Mouse (Mus musculus) liver, adult 2 months (tissue): ENCODE measurements around the gene Rundc3a. TPM values are rescaled to one million over a fixed set of nuclear protein-coding genes. Genes with fewer than 3 reads are reported as not detected.

Source experiments
- DNase-seq: peaks from one replicate; pipeline ENCODE4 v3.0.0-alpha.2; 2011; ENCODE audit warnings: low read depth, low spot score; ENCODE audit errors: extremely low read depth
- H3K27ac ChIP-seq: fragments of 200-500 bp; replicated peaks from 2 replicates; pipeline ENCODE4 v1.5.1; 2012; ENCODE audit warnings: low read depth, mild to moderate bottlenecking, control low read depth, inconsistent platforms, low read length; ENCODE audit not compliant: insufficient read depth
- H3K27me3 ChIP-seq: fragments of 200-500 bp; 2 replicates; pipeline ENCODE4 v1.6.1; 2012; ENCODE audit warnings: mild to moderate bottlenecking, moderate library complexity, low read length, inconsistent platforms; ENCODE audit not compliant: control insufficient read depth, insufficient read depth
- H3K36me3 ChIP-seq: fragments of 200-500 bp; 2 replicates; pipeline ENCODE4 v1.6.1; 2012; ENCODE audit warnings: low read length, inconsistent platforms; ENCODE audit not compliant: control insufficient read depth, insufficient read depth
- H3K4me1 ChIP-seq: fragments of 200-500 bp; 2 replicates; pipeline ENCODE4 v1.6.1; 2011; ENCODE audit warnings: low read length; ENCODE audit not compliant: control insufficient read depth, insufficient read depth
- H3K4me3 ChIP-seq: fragments of 200-500 bp; 2 replicates; pipeline ENCODE4 v1.5.1; 2011; ENCODE audit warnings: low read depth, mild to moderate bottlenecking, control low read depth, low read length, moderate library complexity; ENCODE audit not compliant: insufficient read depth
- H3K79me2 ChIP-seq: fragments of 200-500 bp; 2 replicates; pipeline ENCODE4 v1.6.1; 2012; ENCODE audit warnings: inconsistent platforms, mild to moderate bottlenecking, low read length, moderate library complexity; ENCODE audit not compliant: control insufficient read depth, insufficient read depth
- H3K9ac ChIP-seq: fragments of 200-500 bp; 2 replicates; pipeline ENCODE4 v1.6.1; 2012; ENCODE audit warnings: low read depth, mild to moderate bottlenecking, control low read depth, inconsistent platforms, low read length
- CTCF ChIP-seq: fragments of 200-500 bp; IDR thresholded peaks from 2 replicates; pipeline ENCODE4 v1.5.1; 2011; ENCODE audit warnings: low read depth, low read length, control low read depth
- POLR2A ChIP-seq: fragments of 200-500 bp; IDR thresholded peaks from 2 replicates; pipeline ENCODE4 v1.6.1; 2011; ENCODE audit warnings: low read length, control low read depth; ENCODE audit not compliant: insufficient read depth; ENCODE audit errors: extremely low read depth
- WGBS: fragments of 180-500 bp; shearing (Covaris S2); methylation state at CpG from one replicate; pipeline ENCODE4 v1.1.7; 2018; 5-methylcytosine and 5-hydroxymethylcytosine counted together
- polyA plus RNA-seq: library from polyadenylated mRNA; depleted of rRNA; stranded (reverse); fragments of >200 nt; gene quantifications from 2 replicates; pipeline ENCODE4 v1.2.3, GENCODE M21; 2012
- total RNA-seq: library from RNA; depleted of rRNA; stranded (reverse); fragments of >200 nt; gene quantifications from 2 replicates; pipeline ENCODE4 v1.2.3, GENCODE M21; 2014

The Rundc3a gene
- total and polyA plus RNA-seq, 2 experiments, result 1.0 to 2.1 TPM

DNA sequence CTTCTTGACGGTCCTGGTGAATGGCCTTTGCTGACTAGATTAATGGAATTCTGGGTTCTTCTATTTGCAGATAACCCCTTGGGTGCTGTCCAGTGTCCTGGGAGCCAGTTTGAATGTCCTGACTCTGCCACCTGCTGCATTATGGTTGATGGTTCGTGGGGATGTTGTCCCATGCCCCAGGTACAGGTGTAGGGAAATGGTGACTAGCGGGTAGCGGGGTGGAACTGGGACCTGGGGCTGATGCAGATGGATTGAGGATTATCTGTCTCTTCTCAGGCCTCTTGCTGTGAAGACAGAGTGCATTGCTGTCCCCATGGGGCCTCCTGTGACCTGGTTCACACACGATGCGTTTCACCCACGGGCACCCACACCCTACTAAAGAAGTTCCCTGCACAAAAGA, 40.7 kb downstream of the Rundc3a start:
- 84% methylated on average over 7 of the region's 7 CpGs for WGBS
- TF ChIP-seq POLR2A (no peak), CTCF (no peak)
- Histone ChIP-seq H3K4me1 (peaks cover 18% of the 10 kb centered on the region), H3K79me2 (no peaks in the 10 kb centered on the region; the same call in 1 of the 2 replicates), H3K4me3 (no peak overlapping the region), H3K9ac (0 out of 2 replicates have a peak overlapping the region, but pooled peaks have one; percentile 39), H3K27me3 (no peaks in the 10 kb centered on the region), H3K36me3 (peaks cover 11% of the 10 kb centered on the region; the same call in 1 of the 2 replicates), H3K27ac (no peak overlapping the region)
- DNase-seq, result no peak

- TF ChIP-seq CTCF, result peak; percentile 92
- no peak for TF ChIP-seq POLR2A
- H3K4me3 ChIP-seq, result no peak overlapping the region
- peak; percentile 64 for DNase-seq
Observed at GRCm38 (mm10) chr11:102434406-102434805, 41.2 kb downstream of the Rundc3a start.

DNA sequence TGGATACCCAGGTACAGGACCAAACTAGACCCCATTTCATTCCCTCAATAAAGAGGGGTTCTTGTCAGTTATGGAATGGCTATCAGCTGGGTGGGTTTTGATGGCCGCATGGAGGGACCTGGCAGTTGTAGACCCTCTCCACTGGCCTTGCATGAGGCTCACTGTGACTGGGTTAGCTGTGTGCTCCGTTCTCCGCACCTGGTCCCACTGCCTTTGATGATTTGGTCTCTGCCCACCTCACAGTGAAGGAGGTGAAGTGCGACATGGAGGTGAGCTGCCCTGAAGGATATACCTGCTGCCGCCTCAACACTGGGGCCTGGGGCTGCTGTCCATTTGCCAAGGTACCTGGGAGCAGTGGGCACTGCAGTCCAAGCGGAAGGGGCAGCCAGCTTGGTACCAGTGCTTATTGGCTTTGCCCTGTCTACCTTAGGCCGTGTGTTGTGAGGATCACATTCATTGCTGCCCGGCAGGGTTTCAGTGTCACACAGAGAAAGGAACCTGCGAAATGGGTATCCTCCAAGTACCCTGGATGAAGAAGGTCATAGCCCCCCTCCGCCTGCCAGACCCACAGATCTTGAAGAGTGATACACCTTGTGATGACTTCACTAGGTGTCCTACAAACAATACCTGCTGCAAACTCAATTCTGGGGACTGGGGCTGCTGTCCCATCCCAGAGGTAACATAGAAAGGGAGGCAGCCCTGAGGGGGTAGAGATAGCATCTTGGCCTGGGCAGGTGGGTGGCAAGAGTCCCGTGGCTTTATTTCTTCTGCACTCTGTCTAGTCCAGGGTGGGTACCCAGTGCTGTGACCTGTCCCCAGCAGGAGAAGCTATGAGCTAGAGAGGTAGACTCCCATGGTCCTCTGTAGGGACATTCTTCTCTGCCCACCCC, 41.9 kb downstream of the Rundc3a start:
- no peak for DNase-seq
- Histone ChIP-seq H3K9ac (no peak overlapping the region), H3K27ac (no peak overlapping the region), H3K4me3 (no peak overlapping the region), H3K4me1 (peaks cover 16% of the 10 kb centered on the region), H3K27me3 (no peaks in the 10 kb centered on the region), H3K36me3 (peaks cover 11% of the 10 kb centered on the region; the same call in 1 of the 2 replicates), H3K79me2 (no peaks in the 10 kb centered on the region; the same call in 1 of the 2 replicates)
- no peak for TF ChIP-seq CTCF
- no peak for TF ChIP-seq POLR2A
- WGBS, result 86% methylated on average over 11 of the region's 11 CpGs

More at GRCm38 (mm10) chr11:102434406-102434805, 41.2 kb downstream of the Rundc3a start:
- no peak overlapping the region for H3K9ac ChIP-seq
- no peak overlapping the region for H3K27ac ChIP-seq
- H3K79me2 ChIP-seq, result no peaks in the 10 kb centered on the region; the same call in 1 of the 2 replicates
- WGBS, result 23% methylated on average over 7 of the region's 7 CpGs
- peaks cover 17% of the 10 kb centered on the region for H3K4me1 ChIP-seq
- no peaks in the 10 kb centered on the region for H3K27me3 ChIP-seq
- peaks cover 11% of the 10 kb centered on the region; the same call in 1 of the 2 replicates for H3K36me3 ChIP-seq

- H3K79me2 ChIP-seq, result no peaks in the 10 kb centered on the region; the same call in 1 of the 2 replicates
- H3K36me3 ChIP-seq, result peaks cover 11% of the 10 kb centered on the region; the same call in 1 of the 2 replicates
- no peak overlapping the region for H3K27ac ChIP-seq
- H3K4me1 ChIP-seq, result peaks cover 16% of the 10 kb centered on the region
- TF ChIP-seq POLR2A (no peak), CTCF (no peak)
- no peaks in the 10 kb centered on the region for H3K27me3 ChIP-seq
- WGBS, result 89% methylated on average over 18 of the region's 18 CpGs
- H3K4me3 ChIP-seq, result no peak overlapping the region
- no peak for DNase-seq
- H3K9ac ChIP-seq, result no peak overlapping the region
Observed at GRCm38 (mm10) chr11:102435754-102436470, 42.7 kb downstream of the Rundc3a start.

DNA sequence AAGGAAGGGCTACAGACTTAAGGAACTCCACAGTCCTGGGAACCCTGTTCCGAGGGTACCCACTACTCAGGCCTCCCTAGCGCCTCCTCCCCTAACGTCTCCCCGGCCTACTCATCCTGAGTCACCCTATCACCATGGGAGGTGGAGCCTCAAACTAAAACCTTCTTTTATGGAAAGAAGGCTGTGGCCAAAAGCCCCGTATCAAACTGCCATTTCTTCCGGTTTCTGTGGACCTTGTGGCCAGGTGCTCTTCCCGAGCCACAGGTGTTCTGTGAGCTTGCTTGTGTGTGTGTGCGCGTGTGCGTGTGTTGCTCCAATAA, 43.2 kb downstream of the Rundc3a start:
- H3K79me2 ChIP-seq, result no peaks in the 10 kb centered on the region; the same call in 1 of the 2 replicates
- no peak for DNase-seq
- WGBS, result 85% methylated on average over 10 of the region's 10 CpGs
- H3K4me3 ChIP-seq, result no peak overlapping the region
- H3K4me1 ChIP-seq, result peaks cover 13% of the 10 kb centered on the region
- peaks cover 11% of the 10 kb centered on the region; the same call in 1 of the 2 replicates for H3K36me3 ChIP-seq
- TF ChIP-seq POLR2A, result no peak
- no peak overlapping the region for H3K9ac ChIP-seq
- no peak overlapping the region for H3K27ac ChIP-seq
- H3K27me3 ChIP-seq, result no peaks in the 10 kb centered on the region
